Mouse (Mus musculus): ENCODE measurements around the gene Dhx15. TPM values are rescaled to one million over a fixed set of nuclear protein-coding genes. Genes with fewer than 3 reads are reported as not detected.
"Not testable (repeated sequence)": the region's sequence is repeated elsewhere in the genome, so short reads cannot be mapped to it uniquely, and the experiment has no call there.

Dhx15 gene
- total RNA-seq (2021): 10 to 100 TPM; 36.0 to 39.1 TPM
- long read RNA-seq, experiment 1, transcript Dhx15-201 (14 exons, 3,010 nt): major isoform, 8 of 14 reads
- long read RNA-seq, experiment 1, partial matches to known transcripts: 5 of 14 reads
- long read RNA-seq, experiment 1, other reads (novel, unspliced or antisense): 0 of 14 reads
- long read RNA-seq, experiment 2, transcript Dhx15-201 (14 exons, 3,010 nt): major isoform, 9 of 17 reads
- long read RNA-seq, experiment 2, partial matches to known transcripts: 6 of 17 reads
- long read RNA-seq, experiment 2, other reads (novel, unspliced or antisense): 2 of 17 reads

DNA sequence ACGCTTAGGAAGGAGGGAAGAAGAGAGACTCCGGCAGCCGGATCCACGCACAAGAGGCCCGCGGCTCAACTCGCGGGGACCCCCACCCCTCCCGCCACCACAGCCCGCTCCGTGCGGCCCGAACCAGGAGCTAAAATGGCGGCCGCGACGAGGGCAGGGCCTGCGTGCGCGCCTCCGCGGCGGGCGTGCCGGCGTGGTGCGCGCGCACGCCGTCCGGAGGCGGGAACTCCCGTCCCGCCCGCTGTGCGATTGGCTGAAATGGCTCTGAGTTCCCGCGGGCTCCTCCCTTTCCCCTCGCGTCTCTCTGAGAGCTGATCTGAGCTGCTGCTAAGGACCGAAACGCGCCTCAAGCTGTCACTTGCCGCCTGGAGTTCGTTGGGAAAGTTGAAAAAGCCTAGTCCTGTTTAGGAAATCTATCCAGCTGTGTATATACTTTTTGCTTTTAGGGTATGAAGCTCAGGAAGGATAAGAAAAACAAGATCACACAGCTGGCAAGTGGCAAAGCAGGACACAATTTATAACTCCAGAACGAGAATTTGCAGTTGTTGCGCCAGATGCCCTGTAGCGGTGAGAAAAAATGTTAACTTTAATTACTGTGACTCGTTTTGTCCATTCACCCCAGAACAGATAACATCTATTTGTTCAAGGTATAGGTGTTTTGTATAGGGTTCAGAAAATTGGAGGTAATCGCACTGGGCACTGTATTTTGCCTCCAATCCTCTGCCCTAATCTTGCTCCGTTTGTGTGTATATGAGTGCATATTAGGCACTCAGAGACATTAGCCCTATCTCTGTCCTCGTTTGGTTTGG, at the start of gene Dhx15:
Dhx15 (minus strand) TSS at position 144 of the 809 bp plus-strand sequence.
- intact Hi-C loops (cut with DNase I; ENCODE audit: low total_unique reads): no loop called here
- DNase-seq: peak; percentile 92

GRCm38 (mm10) chr5:52238877-52239276, 48.6 kb upstream of the Dhx15 start:
- DNase-seq: no peak
- intact Hi-C loops (cut with DNase I; ENCODE audit: low total_unique reads): no loop called here

GRCm38 (mm10) chr5:52237956-52238735, 47.8 kb upstream of the Dhx15 start:
- intact Hi-C loops (cut with DNase I; ENCODE audit: low total_unique reads): no loop called here
- DNase-seq: no peak

DNA sequence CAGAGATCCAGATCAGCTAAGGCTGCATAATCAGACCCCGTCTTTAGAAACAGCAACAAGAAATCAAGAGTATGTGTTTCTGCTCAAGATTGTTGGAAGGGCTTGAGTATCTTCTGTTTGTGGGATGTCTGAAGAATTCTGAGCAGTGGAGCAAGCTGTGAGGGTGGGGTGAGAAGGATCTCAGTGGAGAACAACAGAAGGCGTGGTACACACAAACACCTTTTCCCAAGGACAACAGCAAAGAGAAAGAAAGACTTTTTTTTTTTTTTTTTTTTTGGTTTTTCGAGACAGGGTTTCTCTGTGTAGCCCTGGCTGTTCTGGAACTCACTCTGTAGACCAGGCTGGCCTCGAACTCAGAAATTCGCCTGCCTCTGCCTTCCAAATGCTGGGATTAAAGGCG, 46.3 kb upstream of the Dhx15 start:
- intact Hi-C loops (cut with DNase I; ENCODE audit: low total_unique reads); DNase-seq: not testable (repeated sequence)

DNA sequence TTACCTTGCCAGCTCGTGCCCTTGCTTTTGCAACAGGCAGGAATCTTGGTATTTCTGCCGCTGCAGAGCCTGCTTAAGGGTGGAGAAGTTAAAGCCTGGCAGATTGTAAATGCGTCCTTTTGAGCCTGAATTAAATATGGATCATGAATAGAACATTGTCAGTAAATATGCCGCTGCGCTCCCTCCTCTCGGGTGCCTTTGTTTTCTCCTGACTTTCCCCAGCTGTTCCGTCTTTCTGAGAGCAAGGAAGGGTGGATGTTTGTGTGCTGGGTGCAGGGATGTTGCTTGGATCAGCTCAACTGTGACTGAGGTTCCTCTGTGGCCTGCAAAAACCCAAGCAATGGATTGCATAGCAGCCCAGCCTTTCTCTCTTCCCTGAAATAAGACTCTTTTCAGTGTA, 44.3 kb upstream of the Dhx15 start:
- DNase-seq: no peak
- intact Hi-C loops (cut with DNase I; ENCODE audit: low total_unique reads): no loop called here

- intact Hi-C loops (cut with DNase I; ENCODE audit: low total_unique reads): no loop called here
- no peak for DNase-seq
These were observed 43.6 kb upstream of the Dhx15 start for GRCm38 (mm10) chr5:52233891-52234290.

GRCm38 (mm10) chr5:52232611-52233010, 42.3 kb upstream of the Dhx15 start:
- DNase-seq: no peak
- intact Hi-C loops (cut with DNase I; ENCODE audit: low total_unique reads): no loop called here

DNA sequence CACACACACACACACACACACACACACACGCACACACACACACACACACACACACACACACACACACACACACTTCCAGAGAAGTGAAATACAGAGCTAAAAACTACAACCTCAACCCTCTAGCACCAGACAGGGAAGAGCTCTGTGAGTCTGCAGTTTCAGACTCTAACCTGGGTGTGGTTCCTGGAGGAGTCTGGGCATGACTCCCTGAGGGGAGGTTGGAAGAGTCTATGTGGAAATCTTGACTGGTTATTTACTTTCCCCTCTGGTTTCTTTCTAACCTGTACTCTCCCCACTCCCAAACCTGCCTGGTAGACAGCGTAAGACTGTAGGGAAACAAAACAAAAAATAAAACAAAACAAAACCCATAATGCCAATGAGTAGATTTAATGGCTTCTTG, 41.9 kb upstream of the Dhx15 start:
- no peak for DNase-seq
- intact Hi-C loops (cut with DNase I; ENCODE audit: low total_unique reads): no loop called here

DNA sequence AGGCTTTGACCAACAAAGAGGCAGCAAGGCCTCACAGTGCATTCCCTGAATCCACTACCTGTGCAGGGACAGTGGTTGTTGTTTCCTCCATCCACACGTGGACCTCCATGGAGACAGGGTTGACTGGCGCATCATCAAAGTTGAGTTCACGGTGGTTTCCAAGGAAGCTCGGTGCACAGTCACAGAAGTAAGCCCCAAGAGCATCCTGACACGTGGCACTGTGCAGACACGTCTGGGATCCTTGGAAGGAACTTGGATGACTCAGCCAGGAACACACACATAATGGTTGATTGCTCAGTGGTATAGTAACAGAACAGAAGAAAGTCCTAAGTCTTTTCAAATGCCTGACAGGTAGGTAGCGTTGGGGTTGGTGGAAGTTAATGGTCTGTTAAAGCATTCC, 40.2 kb upstream of the Dhx15 start:
- intact Hi-C loops (cut with DNase I; ENCODE audit: low total_unique reads): no loop called here
- no peak for DNase-seq

DNA sequence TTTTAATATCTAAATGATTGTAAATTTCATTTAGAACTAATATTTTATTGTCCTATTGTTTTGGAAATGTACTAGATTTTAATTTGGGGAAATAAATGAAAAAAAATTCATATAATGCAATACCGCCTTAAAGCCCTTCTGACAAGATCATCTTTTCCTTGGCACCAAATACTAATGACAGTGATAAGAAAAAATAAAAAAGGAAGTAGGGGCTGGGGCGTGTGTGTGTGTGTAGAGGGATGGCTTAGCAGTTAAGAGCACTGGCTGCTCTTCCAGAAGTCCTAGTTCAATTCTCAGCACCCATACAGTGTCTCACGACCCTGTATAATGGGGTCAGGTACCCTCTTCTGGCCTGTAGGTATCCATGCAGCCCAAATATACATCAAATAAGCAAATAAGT, 36.4 kb upstream of the Dhx15 start:
- no peak for DNase-seq
- intact Hi-C loops (cut with DNase I; ENCODE audit: low total_unique reads): no loop called here

DNA sequence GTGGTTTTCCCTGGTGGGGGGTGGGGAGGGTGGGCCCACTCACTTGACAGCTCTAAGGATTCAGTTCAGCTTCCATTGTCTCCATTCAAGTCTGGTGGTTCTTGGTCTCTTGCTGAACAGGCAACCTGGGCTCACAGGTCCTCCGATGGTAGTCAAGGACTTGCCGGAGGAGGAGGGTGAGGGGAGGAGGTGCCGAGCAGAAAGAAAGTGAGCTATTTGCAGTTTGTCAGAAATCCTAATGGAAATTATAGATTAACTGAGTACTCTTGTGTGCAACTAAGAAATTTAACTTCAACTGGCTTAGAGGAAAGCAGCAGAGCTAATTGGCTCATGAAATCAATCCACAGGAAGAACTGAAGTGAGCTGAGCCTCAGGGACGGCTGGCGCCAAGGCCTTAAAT, 31.3 kb upstream of the Dhx15 start:
- intact Hi-C loops (cut with DNase I; ENCODE audit: low total_unique reads): no loop called here
- no peak for DNase-seq

DNA sequence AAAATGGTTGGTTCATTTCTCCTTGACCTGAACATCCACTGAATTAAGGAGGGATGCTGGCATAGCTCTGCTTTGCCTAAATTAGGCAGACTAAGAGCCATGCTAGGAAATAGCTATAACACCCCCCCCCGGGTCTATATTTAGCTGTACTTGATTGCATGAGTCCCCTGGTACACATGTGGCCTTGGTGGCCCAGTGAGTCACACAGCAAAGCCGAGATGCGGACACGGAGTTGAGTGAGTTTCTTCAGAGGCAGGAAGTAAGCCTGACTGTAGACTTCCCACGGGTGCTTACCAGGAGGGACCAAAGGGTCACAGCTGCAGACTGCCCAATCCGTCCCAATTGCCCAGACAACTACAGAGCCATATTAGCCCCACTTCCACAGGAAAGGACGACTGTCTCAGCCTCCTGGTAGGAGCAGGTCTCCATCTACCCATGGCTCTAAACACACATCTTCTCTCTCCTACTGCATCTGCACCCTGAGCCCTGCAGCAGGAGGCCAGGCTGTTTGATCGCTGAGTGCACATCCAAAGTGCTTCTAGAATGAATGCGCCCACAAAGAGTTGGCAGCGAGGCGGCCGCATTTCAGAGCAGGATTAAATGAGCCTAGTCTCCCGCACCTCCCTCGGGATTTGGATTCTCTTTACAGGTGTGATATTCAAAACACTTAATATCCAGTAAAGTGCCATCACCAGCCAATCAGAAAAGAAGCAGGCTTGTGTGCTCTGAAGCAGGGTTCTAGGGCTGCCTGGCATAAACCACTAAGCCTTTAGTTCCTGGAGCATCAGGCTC, 29.9 kb upstream of the Dhx15 start:
- intact Hi-C loops (cut with DNase I; ENCODE audit: low total_unique reads): no loop called here

GRCm38 (mm10) chr5:52218238-52218637, 27.9 kb upstream of the Dhx15 start:
- intact Hi-C loops (cut with DNase I; ENCODE audit: low total_unique reads): no loop called here
- no peak for DNase-seq

More for the DNA sequence above, 29.9 kb upstream of the Dhx15 start:
- DNase-seq: no peak

GRCm38 (mm10) chr5:52213143-52213900, 23.0 kb upstream of the Dhx15 start:
- intact Hi-C loops (cut with DNase I; ENCODE audit: low total_unique reads): no loop called here

GRCm38 (mm10) chr5:52191180-52191468, 810 bp upstream of the Dhx15 start:
- intact Hi-C loops (cut with DNase I; ENCODE audit: low total_unique reads): no loop called here
- DNase-seq: no peak

More at GRCm38 (mm10) chr5:52213143-52213900, 23.0 kb upstream of the Dhx15 start:
- no peak for DNase-seq

DNA sequence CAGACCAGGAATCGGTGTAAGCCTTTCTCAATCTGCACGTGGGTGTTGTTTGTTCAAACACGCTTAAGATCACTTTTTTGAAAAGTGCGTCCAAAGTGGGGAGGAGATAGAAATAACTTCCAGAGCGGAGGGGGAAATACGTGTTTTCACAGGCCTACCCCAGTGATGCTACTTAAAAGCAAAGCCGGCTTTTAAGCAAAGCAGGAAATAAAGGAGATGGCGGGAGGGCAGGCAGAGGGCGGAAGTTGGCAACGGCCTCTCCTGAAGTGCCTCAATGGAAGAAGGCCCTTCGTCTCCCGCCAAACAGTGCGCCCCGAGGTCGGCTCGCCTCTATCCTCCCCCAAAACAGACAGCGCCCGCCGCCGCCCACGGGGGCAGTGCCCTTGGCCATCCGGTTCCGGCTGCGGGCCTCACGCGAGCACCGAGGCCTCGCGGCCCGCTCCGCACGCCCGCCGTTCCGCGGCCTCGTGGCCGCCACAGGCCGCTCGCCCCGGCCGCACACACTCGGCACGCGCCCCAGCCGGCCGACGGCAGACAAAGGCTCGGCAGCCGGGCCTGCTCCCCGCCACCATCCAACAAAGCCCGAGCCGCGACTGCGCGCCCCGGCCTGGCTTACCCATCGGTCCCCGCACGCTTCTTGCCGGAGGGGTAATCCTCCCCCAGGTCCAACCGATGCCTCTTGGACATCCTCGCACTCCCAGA, 499 bp downstream of the Dhx15 start:
- intact Hi-C loops (cut with DNase I; ENCODE audit: low total_unique reads): no loop called here
- peak; percentile 45 for DNase-seq

- intact Hi-C loops (cut with DNase I; ENCODE audit: low total_unique reads): no loop called here
- DNase-seq: no peak
These were observed 2.1 kb downstream of the Dhx15 start for GRCm38 (mm10) chr5:52188206-52188605.

DNA sequence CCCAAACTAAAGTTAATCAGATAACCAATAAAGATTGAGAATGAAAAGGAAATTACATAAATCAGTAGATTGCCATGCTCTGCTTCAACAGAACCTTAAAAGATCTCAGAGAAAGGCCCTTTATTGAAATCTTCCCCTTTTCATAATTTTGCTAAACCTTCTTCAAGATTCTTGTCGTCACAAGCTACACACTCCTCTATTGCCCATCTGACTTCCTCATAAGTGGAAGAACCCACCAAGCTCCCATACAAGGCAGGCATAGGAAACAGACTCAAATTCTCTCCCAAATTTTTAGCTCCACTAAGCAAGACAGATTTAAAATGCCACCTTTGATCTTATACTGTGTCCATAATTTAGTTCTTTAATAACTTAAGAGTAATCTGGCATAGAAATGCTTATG, 13.0 kb downstream of the Dhx15 start:
- intact Hi-C loops (cut with DNase I; ENCODE audit: low total_unique reads): no loop called here
- DNase-seq: no peak

Measured in gastrocnemius, postnatal 14 days (tissue).